Mouse (Mus musculus) gonadal fat pad, adult 2 months (tissue): ENCODE measurements around the gene Erp27. TPM values are rescaled to one million over a fixed set of nuclear protein-coding genes. Genes with fewer than 3 reads are reported as not detected.

Source experiments
- DNase-seq: peaks from one replicate; pipeline ENCODE4 v3.0.0-alpha.2; 2012; ENCODE audit warnings: low read depth
- polyA plus RNA-seq: library from polyadenylated mRNA; depleted of rRNA; stranded (reverse); fragments of >200 nt; gene quantifications from 2 replicates; pipeline ENCODE4 v1.2.3, GENCODE M21; 2012; rRNA removed

The Erp27 gene
- polyA plus RNA-seq, 1 experiment, result 0.08 TPM

GRCm38 (mm10) chr6:136861020-136861419, 61.0 kb downstream of the Erp27 start:
- no peak for DNase-seq

DNA sequence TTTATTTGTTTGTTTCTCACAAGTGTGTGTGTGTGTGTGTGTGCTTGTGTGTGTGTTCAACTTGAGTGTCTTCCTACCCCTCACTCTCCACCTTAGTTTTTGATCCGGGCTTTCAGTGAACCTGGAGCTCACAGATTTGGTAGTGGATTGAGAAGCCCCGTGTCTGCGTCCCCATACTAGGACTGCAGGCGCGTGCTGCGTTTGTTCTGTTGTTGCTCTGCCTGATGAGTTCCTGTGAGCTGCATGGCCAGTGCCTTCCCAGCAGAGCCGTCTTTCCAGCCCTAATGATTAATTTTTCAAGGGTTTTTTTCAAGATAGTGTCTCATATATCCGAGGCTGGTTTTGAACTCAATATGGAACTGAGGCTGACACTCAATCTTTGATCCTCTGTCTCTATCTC, 63.6 kb downstream of the Erp27 start:
- DNase-seq, result no peak

- no peak for DNase-seq
Observed at GRCm38 (mm10) chr6:136857873-136858260, 64.1 kb downstream of the Erp27 start.

Other genes with a start within 250 kb of the Erp27 start
- 0.04 and 0.09 TPM in 2 replicates for gene Gucy2c, start 140.4 kb downstream of the Erp27 start, polyA plus RNA-seq
- gene Hist4h4, start 117.8 kb downstream of the Erp27 start, polyA plus RNA-seq, result 0.66 and 0.97 TPM in 2 replicates
- gene H2afj, start 113.9 kb downstream of the Erp27 start, polyA plus RNA-seq, result 224 and 310 TPM in 2 replicates
- 0.86 and 2.3 TPM in 2 replicates for gene BC049715, start 94.6 kb downstream of the Erp27 start, polyA plus RNA-seq
- gene Wbp11, start 93.9 kb downstream of the Erp27 start, polyA plus RNA-seq, result 25.2 and 34.8 TPM in 2 replicates
- 0.08 and 0.12 TPM in 2 replicates for gene Smco3, start 86.7 kb downstream of the Erp27 start, polyA plus RNA-seq
- gene Art4, start 64.4 kb downstream of the Erp27 start, polyA plus RNA-seq, result 10.3 and 12.8 TPM in 2 replicates
- gene Mgp, start 46.4 kb downstream of the Erp27 start, polyA plus RNA-seq, result 1,037 and 1,559 TPM in 2 replicates
- 0.30 and 23.6 TPM in 2 replicates for gene Pde6h, start 1.7 kb upstream of the Erp27 start, polyA plus RNA-seq
- gene Arhgdib, start 19.7 kb upstream of the Erp27 start, polyA plus RNA-seq, result 46.4 and 53.8 TPM in 2 replicates
- gene Rerg, start 248.3 kb upstream of the Erp27 start, polyA plus RNA-seq, result 6.4 and 8.1 TPM in 2 replicates